Mouse (Mus musculus): ENCODE measurements around the gene Npas1.

Npas1 gene

GRCm38 (mm10) chr7:16475764-16476599 is 1.5 kb downstream of the Npas1 start:
- Histone ChIP-seq H3K36me3 (ENCODE audit: insufficient read depth, low read length) (no peaks in the 10 kb centered on the region), H3K4me1 (replicated peaks; ENCODE audit: low read depth, low read length) (peaks cover 51% of the 10 kb centered on the region)
- TF ChIP-seq POU5F1 (IDR thresholded peaks at IDR 0.05; ENCODE audit: borderline replicate concordance, low read length), result no peak
- no peak for TF ChIP-seq CTCF (conservative IDR thresholded peaks at IDR 0.05; ENCODE audit: low read length)

GRCm38 (mm10) chr7:16475321-16475720 is 2.2 kb downstream of the Npas1 start:
- no peak for TF ChIP-seq CTCF (conservative IDR thresholded peaks at IDR 0.05; ENCODE audit: low read length)
- TF ChIP-seq NANOG (IDR thresholded peaks at IDR 0.05; ENCODE audit: borderline replicate concordance, low read length), result no peak
- no peak for TF ChIP-seq POU5F1 (IDR thresholded peaks at IDR 0.05; ENCODE audit: borderline replicate concordance, low read length)
- H3K27me3 ChIP-seq (ENCODE audit: insufficient read depth, low read length), result peaks cover 67% of the 10 kb centered on the region
- H3K9me3 ChIP-seq (ENCODE audit: low read length), result no peaks in the 10 kb centered on the region

More at GRCm38 (mm10) chr7:16475764-16476599, 1.5 kb downstream of the Npas1 start:
- H3K4me3 ChIP-seq (replicated peaks; ENCODE audit: low read length), result peak overlapping the region; percentile 79
- no peaks in the 10 kb centered on the region for H3K9me3 ChIP-seq (ENCODE audit: low read length)
- peaks cover 67% of the 10 kb centered on the region for H3K27me3 ChIP-seq (ENCODE audit: insufficient read depth, low read length)

GRCm38 (mm10) chr7:16474445-16474844 is 3.1 kb downstream of the Npas1 start:
- H3K27me3 ChIP-seq (ENCODE audit: insufficient read depth, low read length), result peaks cover 67% of the 10 kb centered on the region
- H3K4me3 ChIP-seq (replicated peaks; ENCODE audit: low read length), result peak overlapping the region; percentile 68
- H3K36me3 ChIP-seq (ENCODE audit: insufficient read depth, low read length), result no peaks in the 10 kb centered on the region
- peaks cover 44% of the 10 kb centered on the region for H3K4me1 ChIP-seq (replicated peaks; ENCODE audit: low read depth, low read length)
- no peaks in the 10 kb centered on the region for H3K9me3 ChIP-seq (ENCODE audit: low read length)
- TF ChIP-seq CTCF (conservative IDR thresholded peaks at IDR 0.05; ENCODE audit: low read length) (no peak), POU5F1 (IDR thresholded peaks at IDR 0.05; ENCODE audit: borderline replicate concordance, low read length) (no peak), NANOG (IDR thresholded peaks at IDR 0.05; ENCODE audit: borderline replicate concordance, low read length) (no peak)

More at GRCm38 (mm10) chr7:16475321-16475720, 2.2 kb downstream of the Npas1 start:
- H3K36me3 ChIP-seq (ENCODE audit: insufficient read depth, low read length), result no peaks in the 10 kb centered on the region
- peaks cover 49% of the 10 kb centered on the region for H3K4me1 ChIP-seq (replicated peaks; ENCODE audit: low read depth, low read length)
- peak overlapping the region; percentile 79 for H3K4me3 ChIP-seq (replicated peaks; ENCODE audit: low read length)

- Histone ChIP-seq H3K36me3 (ENCODE audit: insufficient read depth, low read length) (no peaks in the 10 kb centered on the region), H3K4me1 (replicated peaks; ENCODE audit: low read depth, low read length) (peaks cover 45% of the 10 kb centered on the region), H3K27me3 (ENCODE audit: insufficient read depth, low read length) (peaks cover 69% of the 10 kb centered on the region), H3K9me3 (ENCODE audit: low read length) (no peaks in the 10 kb centered on the region), H3K4me3 (replicated peaks; ENCODE audit: low read length) (peak overlapping the region; percentile 68; the same call in 1 of the 2 replicates)
- no peak for TF ChIP-seq POU5F1 (IDR thresholded peaks at IDR 0.05; ENCODE audit: borderline replicate concordance, low read length)
- no peak for TF ChIP-seq NANOG (IDR thresholded peaks at IDR 0.05; ENCODE audit: borderline replicate concordance, low read length)
- no peak for TF ChIP-seq CTCF (conservative IDR thresholded peaks at IDR 0.05; ENCODE audit: low read length)
Measured at GRCm38 (mm10) chr7:16473847-16474246, 3.7 kb downstream of the Npas1 start.

GRCm38 (mm10) chr7:16472116-16472709 is 5.3 kb downstream of the Npas1 start:
- no peaks in the 10 kb centered on the region for H3K9me3 ChIP-seq (ENCODE audit: low read length)
- H3K36me3 ChIP-seq (ENCODE audit: insufficient read depth, low read length), result no peaks in the 10 kb centered on the region
- H3K4me3 ChIP-seq (replicated peaks; ENCODE audit: low read length), result 0 out of 2 replicates have a peak overlapping the region, but pooled peaks have one; percentile 4
- 0 out of 2 replicates have a peak, but pooled peaks have one; percentile 10 for TF ChIP-seq NANOG (IDR thresholded peaks at IDR 0.05; ENCODE audit: borderline replicate concordance, low read length)
- TF ChIP-seq POU5F1 (IDR thresholded peaks at IDR 0.05; ENCODE audit: borderline replicate concordance, low read length), result no peak
- H3K27me3 ChIP-seq (ENCODE audit: insufficient read depth, low read length), result peaks cover 76% of the 10 kb centered on the region
- H3K4me1 ChIP-seq (replicated peaks; ENCODE audit: low read depth, low read length), result peaks cover 55% of the 10 kb centered on the region

- no peaks in the 10 kb centered on the region for H3K9me3 ChIP-seq (ENCODE audit: low read length)
- no peak for TF ChIP-seq POU5F1 (IDR thresholded peaks at IDR 0.05; ENCODE audit: borderline replicate concordance, low read length)
- TF ChIP-seq CTCF (conservative IDR thresholded peaks at IDR 0.05; ENCODE audit: low read length), result no peak; the same call in 1 of the 2 replicates
- no peak for TF ChIP-seq NANOG (IDR thresholded peaks at IDR 0.05; ENCODE audit: borderline replicate concordance, low read length)
- no peak overlapping the region for H3K4me3 ChIP-seq (replicated peaks; ENCODE audit: low read length)
- peaks cover 71% of the 10 kb centered on the region for H3K27me3 ChIP-seq (ENCODE audit: insufficient read depth, low read length)
- no peaks in the 10 kb centered on the region for H3K36me3 ChIP-seq (ENCODE audit: insufficient read depth, low read length)
- H3K4me1 ChIP-seq (replicated peaks; ENCODE audit: low read depth, low read length), result peaks cover 50% of the 10 kb centered on the region
Measured at GRCm38 (mm10) chr7:16471549-16471948, 6.0 kb downstream of the Npas1 start.

- peaks cover 39% of the 10 kb centered on the region for H3K27me3 ChIP-seq (ENCODE audit: insufficient read depth, low read length)
- peaks cover 26% of the 10 kb centered on the region for H3K4me1 ChIP-seq (replicated peaks; ENCODE audit: low read depth, low read length)
- no peaks in the 10 kb centered on the region for H3K9me3 ChIP-seq (ENCODE audit: low read length)
- TF ChIP-seq POU5F1 (IDR thresholded peaks at IDR 0.05; ENCODE audit: borderline replicate concordance, low read length) (no peak), CTCF (conservative IDR thresholded peaks at IDR 0.05; ENCODE audit: low read length) (no peak), NANOG (IDR thresholded peaks at IDR 0.05; ENCODE audit: borderline replicate concordance, low read length) (no peak)
- no peaks in the 10 kb centered on the region for H3K36me3 ChIP-seq (ENCODE audit: insufficient read depth, low read length)
- H3K4me3 ChIP-seq (replicated peaks; ENCODE audit: low read length), result 0 out of 2 replicates have a peak overlapping the region, but pooled peaks have one; percentile 17
Measured at GRCm38 (mm10) chr7:16468115-16468514, 9.4 kb downstream of the Npas1 start.

- no peak overlapping the region for H3K4me3 ChIP-seq (replicated peaks; ENCODE audit: low read length)
- TF ChIP-seq POU5F1 (IDR thresholded peaks at IDR 0.05; ENCODE audit: borderline replicate concordance, low read length) (no peak), NANOG (IDR thresholded peaks at IDR 0.05; ENCODE audit: borderline replicate concordance, low read length) (no peak), CTCF (conservative IDR thresholded peaks at IDR 0.05; ENCODE audit: low read length) (peak; percentile 71)
- no peaks in the 10 kb centered on the region for H3K9me3 ChIP-seq (ENCODE audit: low read length)
- H3K4me1 ChIP-seq (replicated peaks; ENCODE audit: low read depth, low read length), result peaks cover 19% of the 10 kb centered on the region
- H3K27me3 ChIP-seq (ENCODE audit: insufficient read depth, low read length), result peaks cover 43% of the 10 kb centered on the region
- no peaks in the 10 kb centered on the region for H3K36me3 ChIP-seq (ENCODE audit: insufficient read depth, low read length)
Measured at GRCm38 (mm10) chr7:16466565-16466964, 11.0 kb downstream of the Npas1 start.

Data from E14TG2a.4 (cell line).